In the genomic region with DNA sequence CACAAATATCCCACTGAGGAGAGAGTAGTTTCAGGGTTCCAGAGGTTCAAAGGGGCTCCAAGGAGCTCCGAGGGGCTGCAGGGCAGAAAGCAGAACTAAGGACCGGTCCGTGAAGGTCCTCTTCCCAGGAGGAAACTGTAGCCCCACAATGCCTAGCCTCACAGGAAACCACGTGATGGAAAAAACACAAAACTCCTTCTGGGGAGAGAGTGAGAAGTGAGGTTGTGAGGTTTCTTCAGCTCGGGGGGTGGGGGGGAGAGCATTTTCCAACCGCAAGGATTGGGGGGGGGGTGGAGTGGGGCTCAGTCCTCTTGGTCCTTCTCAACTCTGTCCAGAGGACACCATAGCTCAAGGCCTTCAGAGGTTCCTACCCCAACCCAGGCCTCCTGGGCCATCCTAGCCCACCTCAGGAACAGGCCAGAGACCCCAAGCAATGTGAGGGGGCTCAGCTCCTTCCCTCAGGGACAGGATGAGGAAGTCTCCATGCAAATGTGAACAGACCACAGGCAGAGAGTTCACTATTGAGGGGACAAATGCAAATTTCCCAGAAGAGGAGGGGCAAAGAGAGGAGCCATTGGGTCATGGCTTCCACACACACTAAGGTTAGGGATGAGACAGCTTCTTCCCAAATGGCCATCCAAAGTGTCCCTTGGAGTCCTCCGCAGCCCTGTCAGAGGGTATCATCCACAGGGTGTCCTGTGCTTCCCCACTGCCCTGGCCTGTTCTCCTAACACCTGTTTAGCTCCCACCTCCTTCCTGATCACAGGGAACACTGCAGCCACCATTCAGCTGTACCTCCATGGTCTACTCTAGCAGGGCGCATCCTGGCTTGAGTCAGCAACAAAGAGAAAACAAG, we compare ENCODE assay signal across 13 mouse cellular contexts. TPM values are rescaled to one million over a fixed set of nuclear protein-coding genes. Genes with fewer than 3 reads are reported as not detected.
DNase-seq lines count a peak whose midpoint lies in the region; ATAC-seq and TF ChIP-seq lines count a peak whose summit lies in the region.
"Had no signal": no experiment of that assay in that cellular context is flagged by ENCODE, and none has a peak within 500 bp of the region (broad histone marks: within the 10 kb centered on the region; RNA-seq: fewer than 3 reads in every experiment).

No protein-coding gene starts in this region.

- no peak for DNase-seq in gastrocnemius, adult 2 months
- no peak for DNase-seq in gastrocnemius, adult 18-20 months (ENCODE audit: low spot score)
- peak; percentile 62 for DNase-seq in CD4-positive, CD25-positive, alpha-beta regulatory T cell, adult 2 months (ENCODE audit: low read depth, low spot score)
- DNase-seq in adrenal gland, postnatal 36 days, result no peak
- DNase-seq in MN1 (ENCODE audit: low spot score), result no peak
- no peak for DNase-seq in cerebellum, postnatal 4 days (ENCODE audit: low spot score in 2 of 2)

- TF ChIP-seq CTCF in gastrocnemius, adult 2 months (IDR thresholded peaks at IDR 0.05), result no peak

- 0 out of 2 replicates have a peak overlapping the region, but pooled peaks have one; percentile 19 for H3K4me3 ChIP-seq in gastrocnemius, adult 2 months
- H3K4me3 ChIP-seq: embryonic facial prominence, embryonic 12.5 days; heart, adult 2 months; limb, embryonic 12.5 days had no signal

- no peak overlapping the region for H3K27ac ChIP-seq in gastrocnemius, adult 2 months
- H3K27ac ChIP-seq: embryonic facial prominence, embryonic 12.5 days; heart, adult 2 months; limb, embryonic 12.5 days had no signal

- peak; percentile 68 to 72 for ATAC-seq in hematopoietic stem cell, adult 5-6 weeks (replicated peaks in 1 of 2; ENCODE audit: insufficient read depth in 1 of 2, low FRiP score in 2 of 2, low TSS enrichment in 1 of 2, low read depth in 1 of 2, poor library complexity in 2 of 2, severe bottlenecking in 2 of 2)
- peak; percentile 53 for ATAC-seq in monocyte, adult 5-6 weeks (replicated peaks; ENCODE audit: insufficient number of reproducible peaks, low FRiP score, low TSS enrichment, poor library complexity, severe bottlenecking)
- ATAC-seq: forebrain, embryonic 14.5 days had no signal

- intact Hi-C loops in gastrocnemius, adult 2 months (cut with DNase I), result loop anchor here (10.0 kb wide), 1 partner anchor 165 kb away; no protein-coding TSS in a partner anchor

RNA-seq across cellular contexts. Expression of a gene that starts 8.4 kb away (rescaled TPM):
- under 1 TPM; 0.61 to 0.87 TPM for total RNA-seq in gastrocnemius, adult 2 months (2021)
- 1 to 10 TPM in 1 of 2 experiments, under 1 TPM in 1; 0.90 to 1.1 TPM for total RNA-seq in gastrocnemius, adult 18-20 months (2021)
- total RNA-seq in hematopoietic stem cell, adult 5-6 weeks (2017), result 476 and 523 TPM in 2 replicates
- total RNA-seq in monocyte, adult 5-6 weeks (2017), result 1,360 to 1,911 TPM (median 1,427 TPM) in 3 replicates
- 1 to 10 TPM; 5.5 to 9.6 TPM for total RNA-seq in adrenal gland, postnatal 36 days (2021)

RNA-seq across cellular contexts. Expression of a gene that starts 11.1 kb away (rescaled TPM):
- total RNA-seq in gastrocnemius, adult 2 months (2021), result 100 to 1,000 TPM; 145 to 182 TPM
- total RNA-seq in gastrocnemius, adult 18-20 months (2021), result 100 to 1,000 TPM; 162 TPM
- total RNA-seq in hematopoietic stem cell, adult 5-6 weeks (2017), result 189 and 215 TPM in 2 replicates
- 150 to 174 TPM (median 165 TPM) in 3 replicates for total RNA-seq in monocyte, adult 5-6 weeks (2017)
- total RNA-seq in adrenal gland, postnatal 36 days (2021), result 100 to 1,000 TPM; 331 to 397 TPM

RNA-seq across cellular contexts. Expression of a gene that starts 17.9 kb away (rescaled TPM):
- total RNA-seq in gastrocnemius, adult 2 months (2021), result 100 to 1,000 TPM; 142 to 184 TPM
- 100 to 1,000 TPM; 134 to 155 TPM for total RNA-seq in gastrocnemius, adult 18-20 months (2021)
- 252 and 265 TPM in 2 replicates for total RNA-seq in hematopoietic stem cell, adult 5-6 weeks (2017)
- 123 to 138 TPM (median 126 TPM) in 3 replicates for total RNA-seq in monocyte, adult 5-6 weeks (2017)
- 100 to 1,000 TPM; 308 to 325 TPM for total RNA-seq in adrenal gland, postnatal 36 days (2021)

RNA-seq across cellular contexts. Expression of a gene that starts 18.1 kb away (rescaled TPM):
- total RNA-seq in gastrocnemius, adult 2 months (2021), result 10 to 100 TPM; 57.7 to 71.8 TPM
- 10 to 100 TPM; 58.4 to 60.4 TPM for total RNA-seq in gastrocnemius, adult 18-20 months (2021)
- total RNA-seq in hematopoietic stem cell, adult 5-6 weeks (2017), result 160 and 203 TPM in 2 replicates
- total RNA-seq in monocyte, adult 5-6 weeks (2017), result 82.8 to 125 TPM (median 86.6 TPM) in 3 replicates
- 10 to 100 TPM; 87.2 to 88.2 TPM for total RNA-seq in adrenal gland, postnatal 36 days (2021)

RNA-seq across cellular contexts. Expression of a gene that starts 25.7 kb away (rescaled TPM):
- total RNA-seq in gastrocnemius, adult 2 months (2021), result not detected
- total RNA-seq in gastrocnemius, adult 18-20 months (2021), result not detected
- total RNA-seq in hematopoietic stem cell, adult 5-6 weeks (2017), result not detected in 2 replicates
- total RNA-seq in monocyte, adult 5-6 weeks (2017), result 0.19 to 0.43 TPM in 2 of 3 replicates, not detected in the other
- total RNA-seq in adrenal gland, postnatal 36 days (2021), result under 1 TPM in 1 of 2 experiments, not detected in 1; 0.56 TPM
- total RNA-seq: midbrain, postnatal 0 days had no signal

Comparison
In these comparisons a context has a peak if more than half of its experiments do, and no peak if none do; other contexts are left out.
1. RNA of a gene that starts 8.4 kb away (total RNA-seq): 1,360 to 1,911 TPM in monocyte, adult 5-6 weeks and 476 to 523 TPM in hematopoietic stem cell, adult 5-6 weeks; 5.5 to 9.6 TPM in adrenal gland, postnatal 36 days, 0.90 to 1.1 TPM in gastrocnemius, adult 18-20 months and 0.61 to 0.87 TPM in gastrocnemius, adult 2 months; every median in the first group is over 10 times any median in the second.